Mouse (Mus musculus) right cerebral cortex, postnatal 36 days (tissue): ENCODE data around the gene Uck2.

ENCODE experiments used
- DNase-seq, 2 experiments: peaks; one replicate each; pipeline ENCODE4 v3.0.0; 2022; ENCODE audit warnings: low spot score in 2 of 2, mixed read lengths in 1 of 2

The Uck2 gene

GRCm38 (mm10) chr1:167211979-167212614 lies 73.0 kb downstream of the Uck2 start:
- DNase-seq = peak; percentile 27 to 36

GRCm38 (mm10) chr1:167208816-167209215 lies 76.3 kb downstream of the Uck2 start:
- DNase-seq = no peak

GRCm38 (mm10) chr1:167205177-167205750 lies 79.9 kb downstream of the Uck2 start:
- DNase-seq = no peak

GRCm38 (mm10) chr1:167204421-167204820 lies 80.7 kb downstream of the Uck2 start:
- no peak for DNase-seq

GRCm38 (mm10) chr1:167194766-167195165 lies 90.4 kb downstream of the Uck2 start:
- no peak for DNase-seq

GRCm38 (mm10) chr1:167187791-167188190 lies 97.3 kb downstream of the Uck2 start:
- DNase-seq = no peak

- DNase-seq = peak; percentile 29 to 42
These were observed 103.1 kb downstream of the Uck2 start for GRCm38 (mm10) chr1:167181919-167182616.
